Mouse (Mus musculus) forebrain, embryonic 15.5 days (tissue): ENCODE data around the gene Fam240b. TPM values are rescaled to one million over a fixed set of nuclear protein-coding genes. Genes with fewer than 3 reads are reported as not detected.

Experiments used
- ATAC-seq: fragments of 200-750 bp; cut with Nextera tagmentation; replicated peaks from 2 replicates; pipeline ENCODE4 v1.8.0; 2017; ENCODE audit warnings: mild to moderate bottlenecking, moderate TSS enrichment, moderate library complexity
- H3K27ac ChIP-seq: fragments of 300-500 bp; sonication (generic); replicated peaks from 2 replicates; pipeline ENCODE4 v1.5.1; 2015; ENCODE audit warnings: mild to moderate bottlenecking, inconsistent platforms
- H3K27me3 ChIP-seq: fragments of 300-500 bp; sonication (generic); 2 replicates; pipeline ENCODE4 v1.6.1; 2015; ENCODE audit warnings: inconsistent platforms
- H3K36me3 ChIP-seq: fragments of 300-500 bp; sonication (generic); 2 replicates; pipeline ENCODE4 v1.6.1; 2015; ENCODE audit warnings: mild to moderate bottlenecking, inconsistent platforms
- H3K4me1 ChIP-seq: fragments of 300-500 bp; sonication (generic); 2 replicates; pipeline ENCODE4 v1.6.1; 2015; ENCODE audit warnings: inconsistent platforms
- H3K4me2 ChIP-seq: fragments of 300-500 bp; sonication (generic); replicated peaks from 2 replicates; pipeline ENCODE4 v1.6.1; 2015; ENCODE audit warnings: mild to moderate bottlenecking, inconsistent platforms
- H3K4me3 ChIP-seq: fragments of 300-500 bp; sonication (generic); 2 replicates; pipeline ENCODE4 v1.5.1; 2015; ENCODE audit warnings: mild to moderate bottlenecking, inconsistent platforms
- H3K9ac ChIP-seq: fragments of 300-500 bp; sonication (generic); replicated peaks from 2 replicates; pipeline ENCODE4 v1.6.1; 2015; ENCODE audit warnings: mild to moderate bottlenecking, inconsistent platforms
- H3K9me3 ChIP-seq: fragments of 300-500 bp; sonication (generic); 2 replicates; pipeline ENCODE4 v1.6.1; 2016; ENCODE audit warnings: inconsistent platforms
- WGBS: fragments of 180-500 bp; shearing (Covaris S2); methylation state at CpG from one replicate; pipeline ENCODE4 v1.1.7; 2015; ENCODE audit warnings: mixed read lengths; 5-methylcytosine and 5-hydroxymethylcytosine counted together
- polyA plus RNA-seq: library from polyadenylated mRNA; unstranded; fragments of >200 nt; fragmentation: Nextera tagmentation; extraction: Ambion mirVana; gene quantifications from 2 replicates; pipeline ENCODE4 v1.2.1, GENCODE M21; 2015

Gene Fam240b
- polyA plus RNA-seq, 1 experiment from 2014 or later = not detected

GRCm38 (mm10) chr13:64437801-64438200 is 59.8 kb downstream of the Fam240b start:
- no peak for ATAC-seq
- H3K36me3 ChIP-seq = peaks cover 5% of the 10 kb centered on the region; the same call in 1 of the 2 replicates
- H3K4me3 ChIP-seq = no peak overlapping the region
- WGBS = 84% methylated on average over 7 of the region's 7 CpGs
- peaks cover 11% of the 10 kb centered on the region for H3K4me1 ChIP-seq
- no peak overlapping the region for H3K27ac ChIP-seq
- H3K27me3 ChIP-seq = no peaks in the 10 kb centered on the region
- no peaks in the 10 kb centered on the region for H3K9me3 ChIP-seq
- no peak overlapping the region for H3K9ac ChIP-seq
- no peak overlapping the region for H3K4me2 ChIP-seq

- H3K4me2 ChIP-seq = peak within 1 kb of the TSS; percentile 82
- WGBS = under 1% methylated on average over 57 of the region's 57 CpGs
- peak within 1 kb of the TSS; percentile 91 for H3K27ac ChIP-seq
- peak; percentile 99 for ATAC-seq
- no peaks in the 10 kb centered on the region for H3K27me3 ChIP-seq
- peaks cover 17% of the 10 kb centered on the region for H3K4me1 ChIP-seq
- peak within 1 kb of the TSS; percentile 58 for H3K9ac ChIP-seq
- no peaks in the 10 kb centered on the region for H3K9me3 ChIP-seq
- no peaks in the 10 kb centered on the region for H3K36me3 ChIP-seq
- H3K4me3 ChIP-seq = peak within 1 kb of the TSS; percentile 61
Observed at GRCm38 (mm10) chr13:64432017-64432995, 65.3 kb downstream of the Fam240b start, which contains the start of gene Cdk20. Cdk20 (plus strand) TSS chr13:64432314.

Other genes with a start within 250 kb of the Fam240b start
- 2.8 and 3.0 TPM in 2 replicates for gene Cdc14b, start 222.5 kb downstream of the Fam240b start, polyA plus RNA-seq
- gene Aaed1, start 185.1 kb downstream of the Fam240b start, polyA plus RNA-seq = 10.2 and 10.3 TPM in 2 replicates
- gene Ctsl, start 126.9 kb downstream of the Fam240b start, polyA plus RNA-seq = 101 and 112 TPM in 2 replicates
- 25.1 and 25.4 TPM in 2 replicates for gene Cdk20, start 65.5 kb downstream of the Fam240b start, polyA plus RNA-seq